Mouse (Mus musculus) gastrocnemius, adult 2 months (tissue): ENCODE data around the gene Fxr1. TPM values are rescaled to one million over a fixed set of nuclear protein-coding genes. Genes with fewer than 3 reads are reported as not detected.
"Not testable (repeated sequence)": the region's sequence is repeated elsewhere in the genome, so short reads cannot be mapped to it uniquely, and the experiment has no call there.

Experiments
- DNase-seq: peaks from one replicate; pipeline ENCODE4 v3.0.0; 2022
- H3K27ac ChIP-seq: fragments of 200-600 bp; 2 replicates; pipeline ENCODE4 v1.8.1; 2022; ENCODE audit warnings: mild to moderate bottlenecking
- H3K4me3 ChIP-seq: fragments of 200-600 bp; 2 replicates; pipeline ENCODE4 v1.8.1; 2022; ENCODE audit warnings: mild to moderate bottlenecking, moderate library complexity
- CTCF ChIP-seq: fragments of 200-600 bp; IDR thresholded peaks from 2 replicates; pipeline ENCODE4 v1.8.1; 2022; ENCODE audit warnings: antibody characterized with exemption, mild to moderate bottlenecking, moderate library complexity
- intact Hi-C: fragments of 180-260 bp; cut with DNase I; formaldehyde crosslinking; loops from one replicate; pipeline ENCODE4 v1.15.1; 2025
- total RNA-seq, 2 experiments: library from RNA; stranded (reverse); gene quantifications; 2 replicates each; pipeline ENCODE4 v1.2.3; 2021

The Fxr1 gene
- total RNA-seq, 2 experiments from 2014 or later, result 397 to 430 TPM

- H3K4me3 ChIP-seq, result no peak overlapping the region
- TF ChIP-seq CTCF, result no peak
- no peak for DNase-seq
- peak overlapping the region; percentile 32; the same call in 1 of the 2 replicates for H3K27ac ChIP-seq
- intact Hi-C loops, result no loop called here
These were observed 12.1 kb upstream of the Fxr1 start for GRCm38 (mm10) chr3:34007611-34008010.

GRCm38 (mm10) chr3:34008191-34008590 lies 11.6 kb upstream of the Fxr1 start:
- intact Hi-C loops, result no loop called here
- Histone ChIP-seq H3K27ac (peak overlapping the region; percentile 32; the same call in 1 of the 2 replicates), H3K4me3 (no peak overlapping the region)
- no peak for TF ChIP-seq CTCF
- DNase-seq, result peak; percentile 37

- no peak for TF ChIP-seq CTCF
- intact Hi-C loops, result loop anchor here (1.0 to 2.0 kb wide), 2 partner anchors 16 to 29 kb away; no protein-coding TSS in a partner anchor
- peak; percentile 53 for DNase-seq
- Histone ChIP-seq H3K4me3 (peak overlapping the region; percentile 98), H3K27ac (peak overlapping the region; percentile 100)
These were observed 877 bp downstream of the Fxr1 start for GRCm38 (mm10) chr3:34020382-34021258.

GRCm38 (mm10) chr3:34021259-34021828 lies 1.6 kb downstream of the Fxr1 start:
- Histone ChIP-seq H3K27ac (peak overlapping the region; percentile 100), H3K4me3 (peak overlapping the region; percentile 98)
- TF ChIP-seq CTCF, result no peak
- intact Hi-C loops, result loop anchor here (2.0 kb wide), 1 partner anchor 15 kb away; no protein-coding TSS in a partner anchor
- DNase-seq, result no peak

GRCm38 (mm10) chr3:34028935-34029334 lies 9.2 kb downstream of the Fxr1 start:
- H3K4me3 ChIP-seq, result no peak overlapping the region
- intact Hi-C loops, result no loop called here
- DNase-seq, result no peak
- no peak for TF ChIP-seq CTCF
- H3K27ac ChIP-seq, result peak overlapping the region; percentile 17; the same call in 1 of the 2 replicates

GRCm38 (mm10) chr3:34030601-34031000 lies 10.9 kb downstream of the Fxr1 start:
- DNase-seq, result no peak
- Histone ChIP-seq H3K27ac (no peak overlapping the region), H3K4me3 (no peak overlapping the region)
- no peak for TF ChIP-seq CTCF
- intact Hi-C loops, result no loop called here

- Histone ChIP-seq H3K27ac (peak overlapping the region; percentile 53), H3K4me3 (peak overlapping the region; percentile 4)
- intact Hi-C loops, result no loop called here
- TF ChIP-seq CTCF, result no peak
- no peak for DNase-seq
These were observed 14.1 kb downstream of the Fxr1 start for GRCm38 (mm10) chr3:34033720-34034364.

GRCm38 (mm10) chr3:34034803-34035202 lies 15.1 kb downstream of the Fxr1 start:
- DNase-seq, result no peak
- intact Hi-C loops, result loop anchor here (5.0 kb wide), 1 partner anchor 43 kb away; no protein-coding TSS in a partner anchor
- H3K27ac ChIP-seq, result peak overlapping the region; percentile 86
- TF ChIP-seq CTCF, result no peak
- no peak overlapping the region for H3K4me3 ChIP-seq

GRCm38 (mm10) chr3:34035706-34036105 lies 16.0 kb downstream of the Fxr1 start:
- Histone ChIP-seq H3K27ac (peak overlapping the region; percentile 86), H3K4me3 (peak overlapping the region; percentile 10; the same call in 1 of the 2 replicates)
- no peak for TF ChIP-seq CTCF
- DNase-seq, result no peak
- intact Hi-C loops, result loop anchor here (2.0 to 5.0 kb wide), 2 partner anchors 15 to 43 kb away; no protein-coding TSS in a partner anchor

- Histone ChIP-seq H3K4me3 (no peak overlapping the region; the same call in 1 of the 2 replicates), H3K27ac (peak overlapping the region; percentile 86)
- TF ChIP-seq CTCF, result no peak
- DNase-seq, result no peak
- intact Hi-C loops, result no loop called here
These were observed 22.2 kb downstream of the Fxr1 start for GRCm38 (mm10) chr3:34041990-34042389.

- Histone ChIP-seq H3K27ac (no peak overlapping the region), H3K4me3 (no peak overlapping the region)
- no peak for DNase-seq
- intact Hi-C loops, result loop anchor here (2.0 to 10.0 kb wide), 2 partner anchors 14 to 258 kb away; no protein-coding TSS in a partner anchor
- TF ChIP-seq CTCF, result no peak
These were observed 42.6 kb downstream of the Fxr1 start for GRCm38 (mm10) chr3:34062352-34062751.

GRCm38 (mm10) chr3:34068943-34069342 lies 49.2 kb downstream of the Fxr1 start:
- intact Hi-C loops, result loop anchor here (10.0 kb wide), 1 partner anchor 264 kb away; no protein-coding TSS in a partner anchor
- H3K4me3 ChIP-seq, DNase-seq, H3K27ac ChIP-seq: not testable (repeated sequence)
